Mouse (Mus musculus): ENCODE data around the gene Rtn4ip1. TPM values are rescaled to one million over a fixed set of nuclear protein-coding genes. Genes with fewer than 3 reads are reported as not detected.

Gene Rtn4ip1
- polyA plus RNA-seq, 1 experiment = 6.7 TPM

- H3K27ac ChIP-seq (ENCODE audit: insufficient read depth, low read length) = no peak overlapping the region
- no peak for DNase-seq (ENCODE audit: low read depth in 1 of 2, low spot score in 2 of 2)
- H3K4me1 ChIP-seq (ENCODE audit: control insufficient read depth, insufficient read depth, insufficient read length) = no peaks in the 10 kb centered on the region
- WGBS = 56% methylated on average over 12 of the region's 12 CpGs
- H3K27me3 ChIP-seq (ENCODE audit: control insufficient read depth, insufficient read depth, low read length) = no peaks in the 10 kb centered on the region
- TF ChIP-seq CTCF (IDR thresholded peaks at IDR 0.05; ENCODE audit: extremely low read depth, insufficient read depth, insufficient read length, insufficient replicate concordance) (no peak), POLR2A (IDR thresholded peaks at IDR 0.05; ENCODE audit: low read depth, low read length) (no peak)
- no peak overlapping the region for H3K4me3 ChIP-seq (ENCODE audit: extremely low read depth, insufficient read depth, insufficient read length)
- peaks cover 3% of the 10 kb centered on the region; the same call in 1 of the 2 replicates for H3K36me3 ChIP-seq (ENCODE audit: control insufficient read depth, insufficient read depth, low read length)
Measured at GRCm38 (mm10) chr10:43910032-43910872, 8.6 kb downstream of the Rtn4ip1 start.

- Histone ChIP-seq H3K27me3 (ENCODE audit: control insufficient read depth, insufficient read depth, low read length) (no peaks in the 10 kb centered on the region), H3K27ac (ENCODE audit: insufficient read depth, low read length) (no peak overlapping the region), H3K4me1 (ENCODE audit: control insufficient read depth, insufficient read depth, insufficient read length) (no peaks in the 10 kb centered on the region), H3K4me3 (ENCODE audit: extremely low read depth, insufficient read depth, insufficient read length) (no peak overlapping the region), H3K36me3 (ENCODE audit: control insufficient read depth, insufficient read depth, low read length) (peaks cover 3% of the 10 kb centered on the region; the same call in 1 of the 2 replicates)
- DNase-seq (ENCODE audit: low read depth in 1 of 2, low spot score in 2 of 2) = no peak
- WGBS = 60% methylated on average over 8 of the region's 8 CpGs
- no peak for TF ChIP-seq POLR2A (IDR thresholded peaks at IDR 0.05; ENCODE audit: low read depth, low read length)
- TF ChIP-seq CTCF (IDR thresholded peaks at IDR 0.05; ENCODE audit: extremely low read depth, insufficient read depth, insufficient read length, insufficient replicate concordance) = no peak
Measured at GRCm38 (mm10) chr10:43910873-43911142, 9.2 kb downstream of the Rtn4ip1 start.

GRCm38 (mm10) chr10:43912236-43912635 is 10.6 kb downstream of the Rtn4ip1 start:
- Histone ChIP-seq H3K27ac (ENCODE audit: insufficient read depth, low read length) (no peak overlapping the region), H3K4me3 (ENCODE audit: extremely low read depth, insufficient read depth, insufficient read length) (no peak overlapping the region), H3K36me3 (ENCODE audit: control insufficient read depth, insufficient read depth, low read length) (peaks cover 3% of the 10 kb centered on the region; the same call in 1 of the 2 replicates), H3K27me3 (ENCODE audit: control insufficient read depth, insufficient read depth, low read length) (no peaks in the 10 kb centered on the region), H3K4me1 (ENCODE audit: control insufficient read depth, insufficient read depth, insufficient read length) (peaks cover 3% of the 10 kb centered on the region; the same call in 1 of the 2 replicates)
- TF ChIP-seq CTCF (IDR thresholded peaks at IDR 0.05; ENCODE audit: extremely low read depth, insufficient read depth, insufficient read length, insufficient replicate concordance) (no peak), POLR2A (IDR thresholded peaks at IDR 0.05; ENCODE audit: low read depth, low read length) (no peak)
- 78% methylated on average over 3 of the region's 3 CpGs for WGBS
- no peak for DNase-seq (ENCODE audit: low read depth in 1 of 2, low spot score in 2 of 2)

- H3K4me3 ChIP-seq (ENCODE audit: extremely low read depth, insufficient read depth, insufficient read length) = no peak overlapping the region
- H3K27me3 ChIP-seq (ENCODE audit: control insufficient read depth, insufficient read depth, low read length) = no peaks in the 10 kb centered on the region
- DNase-seq (ENCODE audit: low read depth in 1 of 2, low spot score in 2 of 2) = no peak
- no peak for TF ChIP-seq CTCF (IDR thresholded peaks at IDR 0.05; ENCODE audit: extremely low read depth, insufficient read depth, insufficient read length, insufficient replicate concordance)
- no peak for TF ChIP-seq POLR2A (IDR thresholded peaks at IDR 0.05; ENCODE audit: low read depth, low read length)
- H3K4me1 ChIP-seq (ENCODE audit: control insufficient read depth, insufficient read depth, insufficient read length) = peaks cover 3% of the 10 kb centered on the region; the same call in 1 of the 2 replicates
- WGBS = 86% methylated on average over 12 of the region's 12 CpGs
- no peak overlapping the region for H3K27ac ChIP-seq (ENCODE audit: insufficient read depth, low read length)
- no peaks in the 10 kb centered on the region for H3K36me3 ChIP-seq (ENCODE audit: control insufficient read depth, insufficient read depth, low read length)
Measured at GRCm38 (mm10) chr10:43916181-43916580, 14.6 kb downstream of the Rtn4ip1 start.

GRCm38 (mm10) chr10:43916737-43917136 is 15.1 kb downstream of the Rtn4ip1 start:
- Histone ChIP-seq H3K27me3 (ENCODE audit: control insufficient read depth, insufficient read depth, low read length) (no peaks in the 10 kb centered on the region), H3K27ac (ENCODE audit: insufficient read depth, low read length) (no peak overlapping the region), H3K4me3 (ENCODE audit: extremely low read depth, insufficient read depth, insufficient read length) (no peak overlapping the region), H3K36me3 (ENCODE audit: control insufficient read depth, insufficient read depth, low read length) (no peaks in the 10 kb centered on the region), H3K4me1 (ENCODE audit: control insufficient read depth, insufficient read depth, insufficient read length) (peaks cover 3% of the 10 kb centered on the region; the same call in 1 of the 2 replicates)
- no peak for DNase-seq (ENCODE audit: low read depth in 1 of 2, low spot score in 2 of 2)
- TF ChIP-seq POLR2A (IDR thresholded peaks at IDR 0.05; ENCODE audit: low read depth, low read length) (no peak), CTCF (IDR thresholded peaks at IDR 0.05; ENCODE audit: extremely low read depth, insufficient read depth, insufficient read length, insufficient replicate concordance) (no peak)
- whole genome bisulfite sequencing = 35% methylated on average over 2 of the region's 2 CpGs

GRCm38 (mm10) chr10:43918696-43919608 is 17.3 kb downstream of the Rtn4ip1 start:
- WGBS = 46% methylated on average over 17 of the region's 17 CpGs
- Histone ChIP-seq H3K27ac (ENCODE audit: insufficient read depth, low read length) (no peak overlapping the region), H3K36me3 (ENCODE audit: control insufficient read depth, insufficient read depth, low read length) (no peaks in the 10 kb centered on the region), H3K27me3 (ENCODE audit: control insufficient read depth, insufficient read depth, low read length) (no peaks in the 10 kb centered on the region), H3K4me3 (ENCODE audit: extremely low read depth, insufficient read depth, insufficient read length) (no peak overlapping the region), H3K4me1 (ENCODE audit: control insufficient read depth, insufficient read depth, insufficient read length) (peaks cover 3% of the 10 kb centered on the region; the same call in 1 of the 2 replicates)
- TF ChIP-seq CTCF (IDR thresholded peaks at IDR 0.05; ENCODE audit: extremely low read depth, insufficient read depth, insufficient read length, insufficient replicate concordance) (peak; percentile 93; the same call in 1 of the 2 replicates), POLR2A (IDR thresholded peaks at IDR 0.05; ENCODE audit: low read depth, low read length) (no peak)
- peak; percentile 67 to 86 for DNase-seq (ENCODE audit: low read depth in 1 of 2, low spot score in 2 of 2)
